Mouse (Mus musculus) limb, embryonic 12.5 days (tissue): ENCODE results near the gene Aqp6. TPM values are rescaled to one million over a fixed set of nuclear protein-coding genes. Genes with fewer than 3 reads are reported as not detected.

ENCODE experiments used
- ATAC-seq: fragments of 200-750 bp; cut with Nextera tagmentation; 2 replicates; pipeline ENCODE4 v1.8.0; 2017; ENCODE audit warnings: low read depth, moderate TSS enrichment; ENCODE audit not compliant: insufficient number of reproducible peaks, insufficient read depth, low FRiP score, low TSS enrichment
- H3K27ac ChIP-seq: fragments of 300-500 bp; sonication (generic); 2 replicates; pipeline ENCODE4 v1.5.1; 2016; ENCODE audit warnings: mild to moderate bottlenecking, moderate library complexity
- H3K27me3 ChIP-seq: fragments of 300-500 bp; sonication (generic); 2 replicates; pipeline ENCODE4 v1.6.1; 2016; ENCODE audit warnings: mild to moderate bottlenecking, moderate library complexity
- H3K36me3 ChIP-seq: fragments of 300-500 bp; sonication (generic); 2 replicates; pipeline ENCODE4 v1.6.1; 2016; ENCODE audit warnings: mild to moderate bottlenecking, moderate library complexity
- H3K4me1 ChIP-seq: fragments of 300-500 bp; sonication (generic); replicated peaks from 2 replicates; pipeline ENCODE4 v1.6.1; 2016
- H3K4me2 ChIP-seq: fragments of 300-500 bp; sonication (generic); 2 replicates; pipeline ENCODE4 v1.6.1; 2016; ENCODE audit warnings: mild to moderate bottlenecking, moderate library complexity
- H3K4me3 ChIP-seq: fragments of 300-500 bp; sonication (generic); replicated peaks from 2 replicates; pipeline ENCODE4 v1.5.1; 2016; ENCODE audit warnings: mild to moderate bottlenecking
- H3K9ac ChIP-seq: fragments of 300-500 bp; sonication (generic); replicated peaks from 2 replicates; pipeline ENCODE4 v1.6.1; 2016; ENCODE audit warnings: mild to moderate bottlenecking, moderate library complexity
- H3K9me3 ChIP-seq: fragments of 300-500 bp; sonication (generic); 2 replicates; pipeline ENCODE4 v1.6.1; 2016; ENCODE audit warnings: mild to moderate bottlenecking, moderate library complexity
- WGBS: fragments of 180-500 bp; shearing (Covaris S2); methylation state at CpG from one replicate; pipeline ENCODE4 v1.1.7; 2016; 5-methylcytosine and 5-hydroxymethylcytosine counted together
- polyA plus RNA-seq: library from polyadenylated mRNA; unstranded; fragments of >200 nt; fragmentation: Nextera tagmentation; extraction: Ambion mirVana; gene quantifications from 2 replicates; pipeline ENCODE4 v1.2.1, GENCODE M21; 2016

Aqp6 gene
- polyA plus RNA-seq, result not detected in 2 replicates

DNA sequence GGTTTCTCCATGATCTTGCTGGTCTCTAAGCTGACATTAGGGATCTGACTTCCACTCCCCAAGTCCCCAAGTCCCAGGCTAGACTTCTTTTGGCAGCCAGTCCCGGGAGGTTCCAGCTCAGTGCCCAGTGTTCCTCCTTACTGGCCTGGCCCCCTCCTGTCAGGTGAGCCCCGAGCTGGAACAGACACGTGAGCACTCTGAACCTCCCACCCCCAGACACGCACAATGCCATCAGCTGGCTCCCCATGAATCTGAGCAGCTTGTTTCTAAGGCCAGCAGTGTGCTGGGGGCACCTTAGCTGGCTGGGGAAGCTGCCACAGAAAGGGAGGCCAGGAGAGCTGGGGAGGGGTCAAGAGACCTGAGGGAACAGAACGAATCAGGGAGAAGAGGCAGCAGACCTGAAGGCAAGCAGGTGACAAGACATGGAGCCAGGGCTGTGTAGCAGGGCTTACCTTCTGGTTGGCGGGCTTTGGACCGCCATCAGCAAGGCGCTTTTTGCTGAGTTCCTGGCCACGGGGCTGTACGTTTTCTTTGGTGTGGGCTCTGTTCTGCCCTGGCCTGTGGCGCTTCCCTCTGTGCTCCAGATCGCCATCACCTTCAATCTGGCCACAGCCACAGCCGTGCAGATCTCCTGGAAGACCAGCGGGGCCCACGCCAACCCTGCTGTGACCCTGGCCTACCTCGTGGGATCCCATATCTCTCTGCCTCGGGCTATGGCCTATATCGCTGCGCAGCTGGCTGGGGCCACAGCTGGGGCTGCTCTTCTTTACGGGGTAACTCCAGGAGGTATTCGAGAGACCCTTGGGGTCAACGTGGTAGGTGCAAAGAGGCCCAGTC is at the start of gene Aqp6:
TSS of gene Aqp6 (plus strand) at position 415 of the 837 bp plus-strand sequence.
- no peak for ATAC-seq
- H3K9me3 ChIP-seq, result no peaks in the 10 kb centered on the region
- H3K9ac ChIP-seq, result 0 out of 2 replicates have a peak within 1 kb of the TSS, but pooled peaks have one; percentile 4
- no peaks in the 10 kb centered on the region for H3K36me3 ChIP-seq
- no peak within 1 kb of the TSS for H3K4me2 ChIP-seq
- peaks cover 16% of the 10 kb centered on the region for H3K4me1 ChIP-seq
- peaks cover 67% of the 10 kb centered on the region for H3K27me3 ChIP-seq
- no peak within 1 kb of the TSS for H3K4me3 ChIP-seq
- H3K27ac ChIP-seq, result no peak within 1 kb of the TSS
- WGBS, result 63% methylated on average over 22 of the region's 22 CpGs

DNA sequence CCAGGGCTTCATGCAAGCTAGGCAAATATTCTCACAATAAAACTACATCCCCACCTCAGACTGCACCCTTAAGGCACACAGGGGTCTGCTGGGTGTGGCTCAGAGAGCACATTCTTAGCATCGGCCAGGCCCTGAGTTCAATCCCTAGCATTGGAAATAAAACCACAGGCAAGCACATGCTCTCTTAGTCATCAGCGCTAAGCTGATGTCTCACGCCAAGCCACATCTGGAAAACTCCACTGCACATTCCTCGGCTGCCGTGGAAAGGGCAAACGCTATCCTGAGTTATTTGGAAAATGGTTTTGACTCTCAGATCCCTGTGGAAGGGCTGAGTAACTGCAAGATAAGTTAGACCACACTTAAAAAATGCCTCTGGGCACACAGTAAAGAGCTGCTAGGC is 47.4 kb upstream of the Aqp6 start:
- Histone ChIP-seq H3K4me2 (no peak overlapping the region), H3K4me1 (peaks cover 14% of the 10 kb centered on the region; the same call in 1 of the 2 replicates), H3K9me3 (no peaks in the 10 kb centered on the region), H3K36me3 (no peaks in the 10 kb centered on the region), H3K4me3 (no peak overlapping the region), H3K9ac (no peak overlapping the region), H3K27ac (no peak overlapping the region), H3K27me3 (no peaks in the 10 kb centered on the region)
- no peak for ATAC-seq
- WGBS, result 41% methylated on average over 6 of the region's 6 CpGs

- Histone ChIP-seq H3K4me2 (no peak overlapping the region), H3K9me3 (no peaks in the 10 kb centered on the region), H3K4me3 (no peak overlapping the region), H3K4me1 (peaks cover 12% of the 10 kb centered on the region; the same call in 1 of the 2 replicates), H3K27me3 (0 out of 2 replicates have a peak, but pooled peaks cover 4% of the 10 kb centered on the region), H3K9ac (no peak overlapping the region), H3K27ac (no peak overlapping the region), H3K36me3 (no peaks in the 10 kb centered on the region)
- WGBS, result 84% methylated on average over 1 of the region's 1 CpGs
- no peak for ATAC-seq
Measured at GRCm38 (mm10) chr15:99558947-99559346, 42.3 kb upstream of the Aqp6 start.

DNA sequence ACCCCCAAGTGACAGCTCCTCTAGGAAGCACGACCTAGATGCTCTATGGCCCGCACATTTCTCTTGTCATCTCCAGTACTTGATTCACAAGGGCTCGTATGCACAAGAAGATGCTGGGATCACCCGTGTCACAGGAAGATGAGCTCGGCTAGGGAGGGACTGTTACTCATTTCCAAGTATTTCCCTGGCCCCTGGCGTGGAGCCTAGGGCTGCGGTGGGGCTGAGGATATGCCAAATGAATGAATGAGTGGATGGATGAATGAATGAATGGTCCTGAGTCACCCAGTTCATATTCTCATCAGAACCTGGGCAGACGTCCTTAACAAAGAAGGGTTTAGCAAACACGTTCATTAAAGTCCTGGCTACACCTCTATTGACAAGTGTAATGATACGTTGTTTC is 41.0 kb upstream of the Aqp6 start:
- H3K9me3 ChIP-seq, result no peaks in the 10 kb centered on the region
- peaks cover 8% of the 10 kb centered on the region; the same call in 1 of the 2 replicates for H3K4me1 ChIP-seq
- H3K9ac ChIP-seq, result no peak overlapping the region
- H3K27ac ChIP-seq, result no peak overlapping the region
- H3K4me3 ChIP-seq, result no peak overlapping the region
- 77% methylated on average over 10 of the region's 10 CpGs for WGBS
- H3K27me3 ChIP-seq, result peaks cover 4% of the 10 kb centered on the region; the same call in 1 of the 2 replicates
- no peak overlapping the region for H3K4me2 ChIP-seq
- no peak for ATAC-seq
- no peaks in the 10 kb centered on the region for H3K36me3 ChIP-seq

DNA sequence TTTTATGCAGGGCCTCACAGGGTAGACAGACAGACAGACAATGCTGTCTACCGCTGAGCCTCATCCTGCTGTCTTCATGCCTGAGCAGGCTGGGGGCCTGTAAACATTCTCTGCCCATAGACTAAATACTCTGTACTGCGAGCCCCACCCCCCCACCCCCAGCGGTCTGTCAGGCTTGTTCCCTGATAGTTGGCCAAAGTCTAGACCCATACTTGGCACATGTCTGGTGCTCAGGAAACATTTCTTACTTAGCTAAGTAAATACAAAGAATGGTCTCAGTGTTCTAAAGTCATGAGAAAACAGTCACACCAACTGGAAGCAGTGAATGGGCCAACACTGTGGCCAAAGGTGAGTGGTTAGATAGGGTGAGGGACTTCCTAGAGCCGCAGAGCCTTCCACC is 33.8 kb upstream of the Aqp6 start:
- no peak for ATAC-seq
- Histone ChIP-seq H3K4me1 (peaks cover 8% of the 10 kb centered on the region; the same call in 1 of the 2 replicates), H3K36me3 (no peaks in the 10 kb centered on the region), H3K9me3 (peaks cover 6% of the 10 kb centered on the region; the same call in 1 of the 2 replicates), H3K27me3 (peaks cover 4% of the 10 kb centered on the region), H3K27ac (no peak overlapping the region), H3K4me3 (no peak overlapping the region), H3K9ac (no peak overlapping the region), H3K4me2 (no peak overlapping the region)
- WGBS, result 80% methylated on average over 4 of the region's 4 CpGs

DNA sequence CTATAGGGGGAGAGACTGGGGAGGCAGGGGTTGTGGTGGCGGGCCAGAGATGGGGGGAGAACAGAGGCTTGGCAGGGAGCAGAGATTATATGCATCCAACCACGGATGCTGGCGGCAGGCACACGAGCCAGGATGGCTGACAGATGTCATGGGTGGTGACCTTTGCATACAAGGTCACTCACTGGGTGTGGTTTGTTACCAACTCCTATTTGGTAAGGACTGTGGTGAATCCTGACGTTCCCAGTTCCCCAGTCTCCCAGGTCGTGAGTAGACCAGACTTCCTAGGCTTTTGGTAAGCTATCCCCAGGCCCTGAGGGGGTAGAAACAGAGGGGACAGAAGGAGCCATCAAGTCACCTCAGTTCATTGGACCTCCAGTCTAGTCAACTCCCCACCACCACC is 32.5 kb upstream of the Aqp6 start:
- ATAC-seq, result no peak
- Histone ChIP-seq H3K36me3 (no peaks in the 10 kb centered on the region), H3K4me2 (no peak overlapping the region), H3K27me3 (peaks cover 4% of the 10 kb centered on the region), H3K9ac (no peak overlapping the region), H3K4me3 (no peak overlapping the region), H3K27ac (no peak overlapping the region), H3K4me1 (peaks cover 8% of the 10 kb centered on the region; the same call in 1 of the 2 replicates), H3K9me3 (peaks cover 6% of the 10 kb centered on the region; the same call in 1 of the 2 replicates)
- WGBS, result 70% methylated on average over 6 of the region's 6 CpGs

- peaks cover 4% of the 10 kb centered on the region; the same call in 1 of the 2 replicates for H3K4me1 ChIP-seq
- no peak overlapping the region for H3K4me3 ChIP-seq
- H3K4me2 ChIP-seq, result no peak overlapping the region
- WGBS, result 78% methylated on average over 10 of the region's 10 CpGs
- no peak overlapping the region for H3K9ac ChIP-seq
- peaks cover 6% of the 10 kb centered on the region; the same call in 1 of the 2 replicates for H3K9me3 ChIP-seq
- no peak overlapping the region for H3K27ac ChIP-seq
- peaks cover 4% of the 10 kb centered on the region for H3K27me3 ChIP-seq
- no peak for ATAC-seq
- no peaks in the 10 kb centered on the region for H3K36me3 ChIP-seq
Measured at GRCm38 (mm10) chr15:99569123-99569522, 32.1 kb upstream of the Aqp6 start.

GRCm38 (mm10) chr15:99578802-99579485 is 22.3 kb upstream of the Aqp6 start, which contains the start of gene Aqp2:
TSS of gene Aqp2 (plus strand) at chr15:99579055.
- Histone ChIP-seq H3K4me2 (no peak within 1 kb of the TSS), H3K4me3 (no peak within 1 kb of the TSS), H3K9ac (no peak within 1 kb of the TSS), H3K27ac (no peak within 1 kb of the TSS), H3K36me3 (no peaks in the 10 kb centered on the region), H3K4me1 (peaks cover 8% of the 10 kb centered on the region), H3K27me3 (peaks cover 74% of the 10 kb centered on the region), H3K9me3 (no peaks in the 10 kb centered on the region)
- ATAC-seq, result no peak
- WGBS, result 81% methylated on average over 26 of the region's 26 CpGs

DNA sequence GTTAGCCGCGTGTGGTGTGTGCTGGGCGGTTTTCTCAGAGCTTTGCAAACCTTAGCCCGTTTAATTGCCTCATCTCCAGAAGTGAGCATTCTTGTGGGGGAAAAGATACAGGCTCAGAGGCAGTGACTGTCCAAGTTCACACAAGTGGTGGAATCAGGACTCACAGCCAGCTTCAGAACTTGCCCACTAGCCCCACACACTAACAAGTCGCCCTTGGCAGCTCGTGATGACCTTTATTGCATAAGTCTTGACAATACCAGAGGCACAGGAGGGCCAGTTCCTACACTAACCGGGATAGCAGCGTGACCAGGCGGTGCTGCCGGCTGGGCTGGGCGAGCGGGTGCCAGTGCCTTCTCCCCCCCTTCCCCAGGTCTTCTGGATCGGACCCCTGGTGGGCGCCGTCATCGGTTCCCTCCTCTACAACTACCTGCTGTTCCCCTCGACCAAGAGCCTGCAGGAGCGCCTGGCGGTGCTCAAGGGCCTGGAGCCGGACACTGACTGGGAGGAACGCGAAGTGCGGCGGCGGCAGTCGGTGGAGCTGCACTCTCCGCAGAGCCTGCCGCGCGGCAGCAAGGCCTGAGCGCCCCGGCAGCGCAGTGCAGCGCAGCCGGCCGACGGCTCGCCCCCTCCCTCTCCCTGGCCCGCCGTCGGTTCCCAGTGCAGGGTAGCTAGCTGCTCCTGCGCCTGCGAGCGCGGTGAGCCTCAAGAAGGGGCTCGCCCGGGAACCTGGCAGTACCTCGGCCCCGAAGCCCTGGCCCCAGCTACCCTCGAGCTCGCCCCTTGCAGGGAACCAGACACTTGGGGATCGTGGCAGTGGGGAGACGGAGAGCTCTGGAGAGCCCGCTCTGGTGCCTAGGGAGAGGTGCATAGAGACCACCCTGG is 17.5 kb upstream of the Aqp6 start:
- 2% methylated on average over 53 of the region's 54 CpGs for WGBS
- H3K36me3 ChIP-seq, result no peaks in the 10 kb centered on the region
- peak; percentile 40; the same call in 1 of the 2 replicates for ATAC-seq
- peak overlapping the region; percentile 45; the same call in 1 of the 2 replicates for H3K9ac ChIP-seq
- peak overlapping the region; percentile 57 for H3K4me2 ChIP-seq
- no peaks in the 10 kb centered on the region for H3K9me3 ChIP-seq
- peaks cover 99% of the 10 kb centered on the region for H3K27me3 ChIP-seq
- H3K4me1 ChIP-seq, result peaks cover 21% of the 10 kb centered on the region
- no peak overlapping the region for H3K27ac ChIP-seq
- peak overlapping the region; percentile 31 for H3K4me3 ChIP-seq

GRCm38 (mm10) chr15:99584407-99585202 is 16.6 kb upstream of the Aqp6 start:
- ATAC-seq, result no peak; the same call in 1 of the 2 replicates
- Histone ChIP-seq H3K9me3 (no peaks in the 10 kb centered on the region), H3K4me3 (peak overlapping the region; percentile 31), H3K4me1 (peaks cover 21% of the 10 kb centered on the region), H3K9ac (no peak overlapping the region), H3K36me3 (no peaks in the 10 kb centered on the region), H3K27ac (no peak overlapping the region), H3K4me2 (peak overlapping the region; percentile 57), H3K27me3 (peaks cover 100% of the 10 kb centered on the region)
- 1% methylated on average over 24 of the region's 24 CpGs for WGBS
